Mouse (Mus musculus) ES-Bruce4 (cell line): ENCODE results near the gene Sgpp2.

Experiments used
- CTCF ChIP-seq: IDR thresholded peaks from one replicate; pipeline ENCODE4 v1.8.1; 2011; ENCODE audit warnings: low read depth, low read length
- EP300 ChIP-seq: IDR thresholded peaks from 2 replicates; pipeline ENCODE4 v1.6.1; 2011; ENCODE audit warnings: low read depth, low read length; ENCODE audit not compliant: insufficient read depth
- POLR2A ChIP-seq: IDR thresholded peaks from one replicate; pipeline ENCODE4 v1.8.1; 2011; ENCODE audit warnings: low read length; ENCODE audit not compliant: insufficient read depth

- TF ChIP-seq POLR2A (no peak), CTCF (no peak), EP300 (no peak)
Measured at GRCm38 (mm10) chr1:78339941-78340340, 29.8 kb downstream of the Sgpp2 start.
